ENCODE assay signal across 24 mouse cellular contexts in genomic region chr7:19447689-19448088, GRCm38 (mm10). TPM values are rescaled to one million over a fixed set of nuclear protein-coding genes. Genes with fewer than 3 reads are reported as not detected.
A peak's percentile ranks its signal among the peaks of the same experiment; 100 is the strongest.
DNase-seq lines count a peak whose midpoint lies in the region; ATAC-seq lines count a peak whose summit lies in the region.
"Had no signal": no experiment of that assay in that cellular context is flagged by ENCODE, and none has a peak within 500 bp of the region (broad histone marks: within the 10 kb centered on the region; RNA-seq: fewer than 3 reads in every experiment).

No protein-coding gene starts in this region.

- peaks cover 86% of the 10 kb centered on the region for H3K36me3 ChIP-seq in neural tube, embryonic 15.5 days

- no peak overlapping the region for H3K27ac ChIP-seq in neural tube, embryonic 15.5 days (replicated peaks)
- H3K27ac ChIP-seq: embryonic facial prominence, embryonic 13.5 days; gastrocnemius, adult 2 months; hindbrain, embryonic 13.5 days; limb, embryonic 13.5 days; liver, embryonic 12.5 days; midbrain, embryonic 10.5 days had no signal

- H3K9ac ChIP-seq in neural tube, embryonic 15.5 days (replicated peaks): no peak overlapping the region
- H3K9ac ChIP-seq: embryonic facial prominence, embryonic 13.5 days; hindbrain, embryonic 13.5 days; limb, embryonic 13.5 days; liver, embryonic 12.5 days had no signal

- ATAC-seq in cerebellum, adult (ENCODE audit: insufficient number of reproducible peaks, low FRiP score, low TSS enrichment): no peak
- no peak for ATAC-seq in neural tube, embryonic 15.5 days (ENCODE audit: low FRiP score)
- ATAC-seq: activated CD4-positive, CD25-positive, alpha-beta regulatory T cell, adult 4 months; liver, embryonic 12.5 days had no signal

- H3K9me3 ChIP-seq in neural tube, embryonic 15.5 days (replicated peaks): no peaks in the 10 kb centered on the region
- H3K9me3 ChIP-seq: embryonic facial prominence, embryonic 13.5 days; hindbrain, embryonic 13.5 days; limb, embryonic 13.5 days; liver, embryonic 12.5 days had no signal

- no peaks in the 10 kb centered on the region for H3K27me3 ChIP-seq in neural tube, embryonic 15.5 days (replicated peaks)
- H3K27me3 ChIP-seq: embryonic facial prominence, embryonic 13.5 days; hindbrain, embryonic 13.5 days; limb, embryonic 13.5 days; liver, embryonic 12.5 days had no signal

- no peak overlapping the region for H3K4me2 ChIP-seq in neural tube, embryonic 15.5 days
- H3K4me2 ChIP-seq: embryonic facial prominence, embryonic 13.5 days; hindbrain, embryonic 13.5 days; limb, embryonic 13.5 days; liver, embryonic 12.5 days had no signal

- no peak overlapping the region for H3K4me3 ChIP-seq in neural tube, embryonic 15.5 days (replicated peaks)
- H3K4me3 ChIP-seq: embryonic facial prominence, embryonic 13.5 days; erythroblast, embryonic 14.5 days; gastrocnemius, adult 2 months; hindbrain, embryonic 13.5 days; limb, embryonic 13.5 days; liver, embryonic 12.5 days; midbrain, embryonic 10.5 days had no signal

- H3K4me1 ChIP-seq in neural tube, embryonic 15.5 days: no peaks in the 10 kb centered on the region
- H3K4me1 ChIP-seq: embryonic facial prominence, embryonic 13.5 days; hindbrain, embryonic 13.5 days; limb, embryonic 13.5 days; midbrain, embryonic 10.5 days had no signal

- DNase-seq in cerebellum, adult 11 months: peak; percentile 44
- DNase-seq in layer of hippocampus, adult 18-20 months (ENCODE audit: low spot score in 2 of 2): peak; percentile 41 to 47
- no peak for DNase-seq in layer of hippocampus, adult 9-10 months (ENCODE audit: low spot score)
- DNase-seq in right cerebral cortex, adult 18-20 months: peak; percentile 40
- DNase-seq in right cerebral cortex, adult 2 months (ENCODE audit: low spot score in 2 of 2): no peak
- peak; percentile 75 to 83 for DNase-seq in cerebellum, postnatal 25 days
- DNase-seq: adrenal gland, postnatal 10 days; embryo, embryonic 11 days; gastrocnemius, adult 2 months; kidney, adult 8-10 months; kidney, postnatal 14 days; lung, adult 18-20 months; lung, postnatal 10 days; thymus, postnatal 25 days had no signal

- 90% methylated on average over 16 of the region's 16 CpGs for WGBS in neural tube, embryonic 15.5 days

RNA-seq across cellular contexts. Expression of gene Mark4, which starts 10.9 kb away (rescaled TPM):
- total RNA-seq in layer of hippocampus, adult 18-20 months (2021): 10 to 100 TPM; 88.3 to 92.0 TPM
- polyA plus RNA-seq in neural tube, embryonic 15.5 days (2015; fragmentation: Nextera tagmentation; extraction: Ambion mirVana): 15.4 and 16.5 TPM in 2 replicates

RNA-seq across cellular contexts. Expression of gene Exoc3l2, which starts 15.4 kb away (rescaled TPM):
- total RNA-seq in layer of hippocampus, adult 18-20 months (2021): under 1 TPM; 0.38 to 0.59 TPM
- polyA plus RNA-seq in neural tube, embryonic 15.5 days (2015; fragmentation: Nextera tagmentation; extraction: Ambion mirVana): 1.5 and 1.8 TPM in 2 replicates
- total RNA-seq: neutrophil, adult 5-6 weeks had no signal
- polyA plus RNA-seq: activated CD4-positive, CD25-positive, alpha-beta regulatory T cell, adult 4 months had no signal

RNA-seq across cellular contexts. Expression of gene Ckm, which starts 43.1 kb away (rescaled TPM):
- total RNA-seq in layer of hippocampus, adult 18-20 months (2021): not detected
- polyA plus RNA-seq in neural tube, embryonic 15.5 days (2015; fragmentation: Nextera tagmentation; extraction: Ambion mirVana): 16.6 and 38.6 TPM in 2 replicates
- total RNA-seq: neutrophil, adult 5-6 weeks had no signal
- polyA plus RNA-seq: embryonic facial prominence, embryonic 13.5 days; erythroblast, embryonic 14.5 days; midbrain, embryonic 10.5 days had no signal

RNA-seq across cellular contexts. Expression of gene Klc3, which starts 43.8 kb away (rescaled TPM):
- total RNA-seq in layer of hippocampus, adult 18-20 months (2021): 1 to 10 TPM; 4.5 to 5.5 TPM
- polyA plus RNA-seq in neural tube, embryonic 15.5 days (2015; fragmentation: Nextera tagmentation; extraction: Ambion mirVana): 1.2 and 4.0 TPM in 2 replicates
- polyA plus RNA-seq: erythroblast, embryonic 14.5 days had no signal

Comparison
In these comparisons a context has a peak if more than half of its experiments do, and no peak if none do; other contexts are left out.
1. DNase-seq: peak in cerebellum, adult 11 months (single experiment), layer of hippocampus, adult 18-20 months (2 of 2), right cerebral cortex, adult 18-20 months (single experiment) and cerebellum, postnatal 25 days (2 of 2); none in layer of hippocampus, adult 9-10 months (single experiment) and right cerebral cortex, adult 2 months (0 of 2).